Mouse (Mus musculus) retina, embryonic 14.5 days (tissue): ENCODE measurements around the gene Jun.

Source experiments
- DNase-seq: peaks from one replicate; pipeline ENCODE4 v3.0.0-alpha.2; 2015; ENCODE audit warnings: low spot score

The Jun gene

GRCm38 (mm10) chr4:95052025-95052899 is at the start of gene Jun:
Gene Jun (minus strand): TSS chr4:95052222.
- peak; percentile 100 for DNase-seq

DNA sequence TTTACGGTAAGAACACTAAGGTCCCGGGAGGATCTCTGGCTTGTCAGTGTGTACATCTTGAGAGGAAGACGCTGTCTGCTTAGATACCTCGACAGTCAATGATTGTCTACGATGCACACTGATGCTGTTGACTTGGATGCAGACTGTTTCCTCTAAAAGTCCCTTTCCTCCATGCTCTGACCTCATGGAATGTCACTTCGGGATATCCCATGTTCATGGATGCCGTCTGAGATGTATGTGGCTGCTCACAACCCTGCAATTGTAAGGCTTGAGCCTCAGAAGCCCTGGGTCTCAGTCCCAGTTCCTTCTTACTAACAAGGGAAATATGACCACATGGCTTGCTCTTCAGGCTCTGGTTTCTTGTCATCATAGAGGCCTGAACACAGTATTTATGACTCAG is 49.7 kb upstream of the Jun start:
- no peak for DNase-seq

DNA sequence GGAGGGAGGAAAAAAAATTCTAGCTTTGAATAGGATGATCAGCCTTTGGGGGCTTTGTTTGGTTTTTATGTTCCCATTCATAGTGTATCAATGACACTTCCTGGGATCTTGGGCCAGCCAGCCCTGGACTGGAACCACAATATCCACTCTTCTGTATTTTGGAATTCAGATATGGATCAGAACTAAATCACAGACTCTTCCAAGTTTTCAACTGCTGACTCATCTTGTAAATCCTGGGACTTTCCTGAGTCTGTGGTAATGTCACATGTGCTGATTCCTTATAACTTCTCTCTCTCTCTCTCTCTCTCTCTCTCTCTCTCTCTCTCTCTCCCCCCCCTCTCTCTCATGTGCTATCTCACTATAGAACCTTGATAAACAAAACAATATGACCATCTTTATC is 48.7 kb upstream of the Jun start:
- DNase-seq = no peak

DNA sequence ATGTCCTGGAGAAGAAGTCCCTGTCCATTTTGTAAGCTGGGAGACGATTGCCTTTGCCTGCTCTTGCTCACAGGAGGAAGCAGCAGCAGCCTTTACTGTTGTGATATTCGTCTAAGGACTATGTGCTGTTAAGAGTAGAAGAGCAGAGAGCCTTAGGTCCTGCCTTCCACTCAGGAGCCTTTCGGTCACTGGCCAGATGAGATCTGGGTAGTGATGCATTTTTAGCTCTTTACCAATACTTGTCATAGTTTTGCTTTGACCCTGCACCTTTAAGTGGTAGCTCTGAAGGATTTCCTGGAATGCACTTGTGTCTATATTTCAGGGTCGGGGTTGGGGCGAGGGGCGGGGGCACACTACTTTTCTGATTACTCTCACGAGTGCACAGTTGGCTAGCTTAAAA is 47.4 kb upstream of the Jun start:
- DNase-seq = no peak

GRCm38 (mm10) chr4:95098722-95099097 is 46.7 kb upstream of the Jun start:
- no peak for DNase-seq

- DNase-seq = no peak
Measured at GRCm38 (mm10) chr4:95097942-95098721, 46.1 kb upstream of the Jun start.

GRCm38 (mm10) chr4:95096731-95097130 is 44.7 kb upstream of the Jun start:
- DNase-seq = no peak

- no peak for DNase-seq
Measured at GRCm38 (mm10) chr4:95095911-95096310, 43.9 kb upstream of the Jun start.

DNA sequence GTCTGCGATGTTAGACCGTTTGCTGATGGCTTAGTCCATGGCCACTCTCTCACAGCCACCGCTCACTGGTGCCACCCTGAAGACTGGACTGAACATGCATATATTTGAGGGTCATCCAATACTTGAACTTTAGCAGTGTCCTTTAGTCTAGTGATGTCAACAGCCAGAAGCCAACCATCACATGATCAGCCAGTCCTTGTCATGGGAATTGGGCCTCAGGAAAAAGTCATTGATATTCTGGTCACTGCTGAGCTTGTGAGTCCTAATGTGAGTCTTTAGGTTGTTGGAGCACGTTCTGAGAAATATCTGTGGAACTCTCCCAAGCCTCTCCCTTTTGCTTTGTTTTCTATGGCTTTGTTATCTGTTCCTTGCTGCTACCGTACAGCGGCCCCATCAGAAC is 43.3 kb upstream of the Jun start:
- DNase-seq = no peak

GRCm38 (mm10) chr4:95094700-95095113 is 42.7 kb upstream of the Jun start:
- DNase-seq = no peak

GRCm38 (mm10) chr4:95093615-95094014 is 41.6 kb upstream of the Jun start:
- DNase-seq = no peak

DNA sequence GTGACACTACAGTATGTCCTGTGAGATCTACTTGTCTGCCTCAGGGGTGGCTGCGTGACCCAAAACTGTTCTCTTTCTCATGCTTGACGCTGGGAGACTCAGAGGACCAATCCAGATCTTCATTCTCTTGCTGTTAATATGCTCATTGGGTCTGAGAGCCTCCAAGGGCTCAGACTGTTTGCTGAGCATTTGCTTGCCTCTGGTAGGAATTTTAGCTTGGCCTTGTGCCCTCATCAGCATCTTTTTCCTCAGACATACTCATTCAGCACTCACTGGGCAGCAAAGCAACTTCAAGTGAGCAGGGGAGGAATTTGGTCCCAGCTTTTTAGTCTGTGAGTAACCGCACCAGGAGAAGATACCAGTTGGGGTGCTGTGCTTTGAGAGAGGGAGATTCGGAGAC is 40.5 kb upstream of the Jun start:
- no peak for DNase-seq

DNA sequence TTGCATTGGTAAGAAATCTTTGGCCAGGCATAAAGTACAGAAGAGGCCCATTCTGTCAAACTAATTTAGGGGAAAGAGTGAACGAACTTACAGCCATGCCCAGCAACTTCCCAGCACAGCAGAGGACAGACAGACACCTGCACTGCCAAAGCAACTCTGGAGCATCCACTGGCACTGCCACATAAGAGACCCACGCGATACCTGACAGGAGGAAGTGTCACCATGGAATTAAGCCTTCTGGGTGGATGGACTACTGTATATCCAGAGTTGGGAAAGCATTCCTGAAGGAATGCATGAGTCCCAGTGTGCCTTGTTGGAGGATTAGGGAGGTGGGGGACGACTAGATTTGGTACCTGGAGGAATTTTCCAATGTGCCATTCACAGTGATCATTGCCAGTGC is 39.5 kb upstream of the Jun start:
- no peak for DNase-seq

DNA sequence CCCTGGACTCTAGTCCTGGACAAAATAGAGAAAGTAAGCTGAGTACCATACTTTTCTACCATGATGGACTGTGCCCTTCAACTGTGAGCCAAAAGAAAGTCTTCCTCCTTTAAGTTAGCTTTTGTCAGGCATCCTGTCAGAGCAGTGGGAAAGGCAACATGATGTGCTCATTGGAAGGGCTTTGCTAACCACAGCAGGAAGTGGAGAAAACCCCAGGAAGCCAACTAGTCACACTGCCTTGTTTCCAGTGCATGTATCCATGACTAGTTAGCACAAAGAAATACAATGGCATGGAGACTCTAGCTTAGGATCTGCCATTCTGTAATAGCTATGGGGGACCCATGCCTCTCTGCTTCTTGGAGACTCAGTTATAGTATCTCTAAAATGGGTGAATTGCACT is 37.9 kb upstream of the Jun start:
- no peak for DNase-seq

GRCm38 (mm10) chr4:95089053-95089452 is 37.0 kb upstream of the Jun start:
- no peak for DNase-seq

GRCm38 (mm10) chr4:95083957-95084356 is 31.9 kb upstream of the Jun start:
- no peak for DNase-seq

DNA sequence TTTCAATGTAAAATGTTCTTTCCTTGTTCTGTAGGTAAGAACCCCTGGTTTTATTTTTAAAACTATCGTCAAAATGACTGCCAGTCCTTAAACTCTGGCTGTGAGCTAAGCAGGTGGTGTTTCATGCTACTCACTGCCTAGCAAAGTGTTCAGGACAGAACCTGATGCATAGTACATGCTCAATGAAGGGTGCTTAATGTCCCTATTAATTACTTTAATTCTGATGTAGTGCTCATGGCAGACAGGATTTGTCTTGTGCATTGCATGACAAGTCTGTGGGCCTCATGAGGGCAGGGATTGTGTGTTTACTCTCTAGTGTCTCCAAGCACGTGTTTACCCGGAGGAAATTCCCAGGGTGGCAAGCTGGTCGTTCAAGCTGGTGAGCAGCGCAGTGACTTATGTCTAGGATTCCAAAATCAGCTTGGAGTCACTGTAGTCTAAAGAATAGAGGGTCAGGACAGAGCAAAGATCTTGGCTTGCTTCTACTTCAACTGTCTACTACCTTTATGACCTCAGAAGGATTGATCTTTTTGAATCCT is 31.2 kb upstream of the Jun start:
- DNase-seq = peak; percentile 34

DNA sequence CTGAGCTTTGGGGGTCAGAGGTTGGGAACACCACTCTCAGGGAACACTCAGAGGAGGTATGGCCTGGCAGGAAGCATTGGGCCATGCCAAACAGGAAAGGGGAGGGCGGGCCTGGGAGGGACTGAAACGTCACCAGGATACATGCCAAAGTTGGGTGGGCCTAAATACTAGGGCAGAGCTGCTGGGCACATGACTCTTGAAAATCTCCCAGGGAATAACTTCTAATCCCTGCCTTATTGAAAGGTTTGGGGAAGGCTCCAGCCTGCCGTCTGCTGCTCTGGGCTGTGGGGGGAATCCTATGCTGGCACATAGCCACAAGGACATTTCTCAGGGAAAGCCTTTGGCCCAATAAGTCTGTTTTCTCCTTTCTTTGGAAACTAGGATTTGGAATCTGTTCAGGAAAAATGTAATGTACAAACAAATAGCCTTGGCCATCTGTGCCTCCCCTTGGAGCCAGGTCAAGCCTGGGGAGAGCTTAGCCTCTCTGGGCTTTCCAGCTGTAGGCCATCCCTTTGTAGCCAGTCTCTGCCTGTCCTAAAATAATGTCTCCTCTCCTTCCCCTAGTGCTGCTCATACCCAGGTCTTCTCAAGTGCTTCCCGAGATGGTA is 30.6 kb upstream of the Jun start:
- peak; percentile 11 for DNase-seq

DNA sequence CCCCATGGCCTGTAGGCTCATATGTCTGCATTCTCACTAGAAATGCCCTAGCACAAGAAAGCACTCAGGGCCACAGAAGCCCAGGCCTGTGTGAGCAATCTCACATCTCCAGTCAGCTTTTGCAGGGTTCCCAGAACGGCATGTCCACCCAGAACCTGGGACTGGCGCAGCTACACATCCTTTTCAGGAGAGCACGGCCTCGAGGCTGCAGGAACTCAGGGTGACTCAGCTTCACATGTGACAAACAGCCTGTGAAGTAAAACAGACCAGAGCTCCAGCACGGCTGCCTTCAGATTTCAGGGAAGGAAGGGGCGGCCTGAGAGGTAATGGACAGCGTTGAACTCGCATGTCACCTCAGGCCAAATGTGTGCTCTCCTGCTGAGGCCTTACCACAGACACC is 29.6 kb upstream of the Jun start:
- no peak for DNase-seq

DNA sequence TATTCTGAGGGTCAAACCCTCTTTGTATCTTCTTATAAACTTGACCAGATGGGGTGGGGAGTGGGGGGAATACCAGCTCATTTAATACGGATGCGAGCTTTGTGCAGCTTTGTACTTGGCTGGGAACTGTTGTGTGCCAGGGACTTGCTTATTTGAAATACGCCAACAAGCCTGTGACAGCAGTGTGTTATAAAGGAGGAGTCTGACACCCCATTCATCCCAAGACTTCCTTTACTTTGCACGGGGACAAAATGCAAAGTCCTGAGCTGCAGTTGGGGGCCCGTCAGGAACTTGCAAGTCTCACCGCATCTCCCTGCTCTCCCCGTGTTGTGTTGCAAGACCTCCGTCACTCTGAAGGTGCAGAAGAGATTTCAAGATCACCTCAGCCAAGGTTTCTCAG is 26.6 kb upstream of the Jun start:
- DNase-seq = no peak

DNA sequence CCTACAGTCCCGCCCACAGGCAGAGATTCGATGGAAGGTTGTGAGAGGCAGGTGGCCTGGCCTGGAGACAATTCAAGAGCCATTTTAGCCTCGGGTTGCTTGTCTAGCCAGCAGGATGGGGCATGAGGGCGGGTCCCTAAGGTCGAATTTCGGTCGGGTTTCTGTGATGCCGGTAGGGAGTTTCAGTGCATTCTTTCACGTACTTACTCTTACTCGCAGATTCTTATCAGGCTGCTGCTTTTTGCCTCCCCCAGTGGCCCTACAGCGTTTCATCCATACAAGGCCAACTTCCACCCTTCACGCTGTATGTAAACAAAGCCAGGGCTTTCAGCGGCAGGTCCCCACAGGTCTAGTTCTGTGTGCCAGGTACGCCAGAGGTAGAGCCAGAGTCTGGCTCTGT is 24.3 kb upstream of the Jun start:
- DNase-seq = no peak

DNA sequence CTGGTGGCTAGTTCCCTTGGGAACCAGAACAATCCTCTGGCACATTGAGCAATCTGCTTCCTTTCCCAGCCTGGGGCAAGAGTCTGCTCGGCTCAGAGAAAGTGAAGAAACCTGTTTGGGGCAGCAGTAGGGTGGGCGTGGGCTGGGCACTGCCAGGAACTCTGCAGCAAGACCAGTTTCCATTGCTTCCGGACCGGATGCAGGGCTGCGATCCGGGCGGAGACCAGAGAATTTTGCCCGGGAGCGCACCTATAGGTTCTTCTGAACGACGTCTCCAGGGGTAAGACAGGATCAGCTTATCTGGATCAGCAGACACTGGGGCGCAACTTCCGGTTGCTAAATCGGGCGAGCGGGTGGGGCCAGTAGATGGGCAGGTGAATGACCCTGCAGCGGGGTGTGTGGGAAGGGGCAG is 23.6 kb upstream of the Jun start:
- DNase-seq = no peak

GRCm38 (mm10) chr4:95074319-95074718 is 22.3 kb upstream of the Jun start:
- DNase-seq = no peak
